Mouse (Mus musculus) midbrain, embryonic 14.5 days (tissue): Measurements from ENCODE around the gene Camta1. TPM values are rescaled to one million over a fixed set of nuclear protein-coding genes. Genes with fewer than 3 reads are reported as not detected.

Source experiments
- ATAC-seq: fragments of 200-750 bp; cut with Nextera tagmentation; 2 replicates; pipeline ENCODE4 v1.8.0; 2017; ENCODE audit warnings: moderate number of reproducible peaks, moderate library complexity; ENCODE audit not compliant: low FRiP score, low TSS enrichment
- DNase-seq: peaks from one replicate; pipeline ENCODE4 v3.0.0-alpha.2; 2015
- H3K27ac ChIP-seq: fragments of 300-500 bp; sonication (generic); replicated peaks from 2 replicates; pipeline ENCODE4 v1.5.1; 2014; ENCODE audit warnings: mild to moderate bottlenecking, low read depth, low read length, moderate library complexity
- H3K27me3 ChIP-seq: fragments of 300-500 bp; sonication (generic); 2 replicates; pipeline ENCODE4 v1.6.1; 2014; ENCODE audit warnings: low read length, control low read depth, mixed read lengths; ENCODE audit not compliant: control insufficient read depth, insufficient read depth
- H3K36me3 ChIP-seq: fragments of 300-500 bp; sonication (generic); 2 replicates; pipeline ENCODE4 v1.6.1; 2014; ENCODE audit warnings: low read length, control low read depth; ENCODE audit not compliant: control insufficient read depth, insufficient read depth
- H3K4me1 ChIP-seq: fragments of 300-500 bp; sonication (generic); 2 replicates; pipeline ENCODE4 v1.6.1; 2014; ENCODE audit warnings: mild to moderate bottlenecking, antibody characterized with exemption, low read length, control low read depth; ENCODE audit not compliant: control insufficient read depth, insufficient read depth
- H3K4me2 ChIP-seq: fragments of 300-500 bp; sonication (generic); 2 replicates; pipeline ENCODE4 v1.6.1; 2014; ENCODE audit warnings: mild to moderate bottlenecking, low read length, moderate library complexity
- H3K4me3 ChIP-seq: fragments of 300-500 bp; sonication (generic); replicated peaks from 2 replicates; pipeline ENCODE4 v1.5.1; 2014; ENCODE audit warnings: low read depth, low read length
- H3K9ac ChIP-seq: fragments of 300-500 bp; sonication (generic); replicated peaks from 2 replicates; pipeline ENCODE4 v1.6.1; 2014; ENCODE audit warnings: mild to moderate bottlenecking, low read length, moderate library complexity
- H3K9me3 ChIP-seq: fragments of 300-500 bp; sonication (generic); 2 replicates; pipeline ENCODE4 v1.6.1; 2016; ENCODE audit warnings: low read length, control low read depth, mixed read lengths; ENCODE audit not compliant: control insufficient read depth
- WGBS: fragments of 180-500 bp; shearing (Covaris S2); extraction: QIAGEN DNeasy Blood & Tissue Kit; methylation state at CpG from one replicate; pipeline ENCODE4 v1.1.7; 2014; 5-methylcytosine and 5-hydroxymethylcytosine counted together
- polyA plus RNA-seq: library from polyadenylated mRNA; unstranded; fragments of >200 nt; fragmentation: Nextera tagmentation; extraction: Ambion mirVana; gene quantifications from 2 replicates; pipeline ENCODE4 v1.2.1, GENCODE M21; 2014

Gene Camta1
- polyA plus RNA-seq, 1 experiment from 2014 or later = 157 TPM

GRCm38 (mm10) chr4:151535916-151536450 lies 325.7 kb downstream of the Camta1 start:
- H3K27me3 ChIP-seq = no peaks in the 10 kb centered on the region
- no peak overlapping the region for H3K4me2 ChIP-seq
- H3K36me3 ChIP-seq = no peaks in the 10 kb centered on the region
- H3K9ac ChIP-seq = no peak overlapping the region
- 33% methylated on average over 9 of the region's 9 CpGs for WGBS
- peaks cover 32% of the 10 kb centered on the region for H3K4me1 ChIP-seq
- peak; percentile 64 for DNase-seq
- H3K4me3 ChIP-seq = no peak overlapping the region
- ATAC-seq = no peak
- no peaks in the 10 kb centered on the region for H3K9me3 ChIP-seq
- 0 out of 2 replicates have a peak overlapping the region, but pooled peaks have one; percentile 14 for H3K27ac ChIP-seq

GRCm38 (mm10) chr4:151533451-151533850 lies 328.2 kb downstream of the Camta1 start:
- Histone ChIP-seq H3K27me3 (no peaks in the 10 kb centered on the region), H3K4me1 (peaks cover 21% of the 10 kb centered on the region), H3K9me3 (no peaks in the 10 kb centered on the region), H3K4me2 (no peak overlapping the region), H3K9ac (no peak overlapping the region), H3K27ac (no peak overlapping the region), H3K4me3 (no peak overlapping the region), H3K36me3 (no peaks in the 10 kb centered on the region)
- DNase-seq = no peak
- WGBS = 76% methylated on average over 10 of the region's 10 CpGs
- no peak for ATAC-seq

- no peak overlapping the region for H3K27ac ChIP-seq
- H3K4me3 ChIP-seq = no peak overlapping the region
- whole genome bisulfite sequencing = 97% methylated on average over 4 of the region's 4 CpGs
- no peak for ATAC-seq
- no peaks in the 10 kb centered on the region for H3K27me3 ChIP-seq
- no peak for DNase-seq
- H3K4me2 ChIP-seq = no peak overlapping the region
- peaks cover 4% of the 10 kb centered on the region; the same call in 1 of the 2 replicates for H3K4me1 ChIP-seq
- no peaks in the 10 kb centered on the region for H3K36me3 ChIP-seq
- no peak overlapping the region for H3K9ac ChIP-seq
- no peaks in the 10 kb centered on the region for H3K9me3 ChIP-seq
Measured at GRCm38 (mm10) chr4:151528436-151528835, 333.2 kb downstream of the Camta1 start.

GRCm38 (mm10) chr4:151527763-151528162 lies 333.9 kb downstream of the Camta1 start:
- Histone ChIP-seq H3K4me3 (no peak overlapping the region), H3K9me3 (no peaks in the 10 kb centered on the region), H3K36me3 (no peaks in the 10 kb centered on the region), H3K4me1 (no peaks in the 10 kb centered on the region), H3K27me3 (no peaks in the 10 kb centered on the region), H3K9ac (no peak overlapping the region), H3K4me2 (no peak overlapping the region), H3K27ac (no peak overlapping the region)
- DNase-seq (no peak), ATAC-seq (no peak)
- 95% methylated on average over 3 of the region's 3 CpGs for WGBS

- H3K9me3 ChIP-seq = no peaks in the 10 kb centered on the region
- WGBS = 22% methylated on average over 8 of the region's 8 CpGs
- H3K27ac ChIP-seq = no peak overlapping the region
- no peak for DNase-seq
- H3K4me2 ChIP-seq = no peak overlapping the region
- peaks cover 15% of the 10 kb centered on the region; the same call in 1 of the 2 replicates for H3K4me1 ChIP-seq
- no peaks in the 10 kb centered on the region for H3K36me3 ChIP-seq
- H3K4me3 ChIP-seq = no peak overlapping the region
- no peaks in the 10 kb centered on the region for H3K27me3 ChIP-seq
- ATAC-seq = 0 out of 2 replicates have a peak, but pooled peaks have one; percentile 34
- no peak overlapping the region for H3K9ac ChIP-seq
Measured at GRCm38 (mm10) chr4:151520103-151520502, 341.6 kb downstream of the Camta1 start.

- H3K9ac ChIP-seq = no peak overlapping the region
- no peak overlapping the region for H3K27ac ChIP-seq
- no peak overlapping the region for H3K4me3 ChIP-seq
- ATAC-seq (no peak), DNase-seq (no peak)
- peaks cover 15% of the 10 kb centered on the region; the same call in 1 of the 2 replicates for H3K4me1 ChIP-seq
- WGBS = 70% methylated on average over 7 of the region's 7 CpGs
- no peaks in the 10 kb centered on the region for H3K27me3 ChIP-seq
- H3K9me3 ChIP-seq = no peaks in the 10 kb centered on the region
- H3K4me2 ChIP-seq = no peak overlapping the region
- no peaks in the 10 kb centered on the region for H3K36me3 ChIP-seq
Measured at GRCm38 (mm10) chr4:151519011-151519410, 342.7 kb downstream of the Camta1 start.

- Histone ChIP-seq H3K27me3 (no peaks in the 10 kb centered on the region), H3K36me3 (no peaks in the 10 kb centered on the region), H3K9ac (no peak overlapping the region), H3K27ac (peak overlapping the region; percentile 75), H3K4me2 (no peak overlapping the region), H3K9me3 (no peaks in the 10 kb centered on the region), H3K4me3 (no peak overlapping the region), H3K4me1 (peaks cover 15% of the 10 kb centered on the region; the same call in 1 of the 2 replicates)
- DNase-seq (peak; percentile 81), ATAC-seq (peak; percentile 67; the same call in 1 of the 2 replicates)
- WGBS = 11% methylated on average over 11 of the region's 11 CpGs
Measured at GRCm38 (mm10) chr4:151516998-151517799, 344.5 kb downstream of the Camta1 start.

GRCm38 (mm10) chr4:151515316-151515715 lies 346.4 kb downstream of the Camta1 start:
- H3K9me3 ChIP-seq = no peaks in the 10 kb centered on the region
- peaks cover 15% of the 10 kb centered on the region; the same call in 1 of the 2 replicates for H3K4me1 ChIP-seq
- H3K4me3 ChIP-seq = no peak overlapping the region
- DNase-seq (no peak), ATAC-seq (no peak)
- 87% methylated on average over 5 of the region's 5 CpGs for WGBS
- H3K9ac ChIP-seq = no peak overlapping the region
- no peaks in the 10 kb centered on the region for H3K36me3 ChIP-seq
- H3K27ac ChIP-seq = no peak overlapping the region
- H3K4me2 ChIP-seq = no peak overlapping the region
- no peaks in the 10 kb centered on the region for H3K27me3 ChIP-seq

- no peak overlapping the region for H3K27ac ChIP-seq
- H3K36me3 ChIP-seq = no peaks in the 10 kb centered on the region
- ATAC-seq (no peak), DNase-seq (no peak)
- H3K4me3 ChIP-seq = no peak overlapping the region
- no peaks in the 10 kb centered on the region for H3K4me1 ChIP-seq
- WGBS = 89% methylated on average over 4 of the region's 4 CpGs
- no peak overlapping the region for H3K9ac ChIP-seq
- no peaks in the 10 kb centered on the region for H3K27me3 ChIP-seq
- no peak overlapping the region for H3K4me2 ChIP-seq
- H3K9me3 ChIP-seq = no peaks in the 10 kb centered on the region
Measured at GRCm38 (mm10) chr4:151511092-151511491, 350.6 kb downstream of the Camta1 start.
